Mouse (Mus musculus): ENCODE measurements around the gene Tmem240.

- TF ChIP-seq POLR2A (IDR thresholded peaks at IDR 0.05; ENCODE audit: extremely low read depth, insufficient read depth, low read length) (no peak), CTCF (IDR thresholded peaks at IDR 0.05; ENCODE audit: extremely low read depth, insufficient read depth, low read length) (no peak)
Observed at GRCm38 (mm10) chr4:155692421-155692820, 42.2 kb upstream of the Tmem240 start.
